Mouse (Mus musculus) kidney, postnatal 0 days (tissue): ENCODE results near the gene Dazl. TPM values are rescaled to one million over a fixed set of nuclear protein-coding genes. Genes with fewer than 3 reads are reported as not detected.

Source experiments
- ATAC-seq: fragments of 200-750 bp; cut with Nextera tagmentation; replicated peaks from 2 replicates; pipeline ENCODE4 v1.8.0; 2017; ENCODE audit warnings: low read depth, moderate number of reproducible peaks, moderate TSS enrichment, moderate library complexity; ENCODE audit not compliant: low FRiP score
- DNase-seq: peaks from one replicate; pipeline ENCODE4 v3.0.0-alpha.2; 2016; ENCODE audit warnings: low spot score
- H3K27ac ChIP-seq: fragments of 300-500 bp; sonication (generic); 2 replicates; pipeline ENCODE4 v1.5.1; 2014; ENCODE audit warnings: mild to moderate bottlenecking
- H3K27me3 ChIP-seq: fragments of 300-500 bp; sonication (generic); 2 replicates; pipeline ENCODE4 v1.6.1; 2014; ENCODE audit warnings: low read length, mixed read lengths; ENCODE audit not compliant: insufficient read depth
- H3K36me3 ChIP-seq: fragments of 300-500 bp; sonication (generic); 2 replicates; pipeline ENCODE4 v1.6.1; 2014; ENCODE audit warnings: low read length, mixed read lengths; ENCODE audit not compliant: insufficient read depth
- H3K4me1 ChIP-seq: fragments of 300-500 bp; sonication (generic); replicated peaks from 2 replicates; pipeline ENCODE4 v1.6.1; 2014; ENCODE audit warnings: antibody characterized with exemption, low read length, mixed read lengths; ENCODE audit not compliant: insufficient read depth
- H3K4me2 ChIP-seq: fragments of 300-500 bp; sonication (generic); 2 replicates; pipeline ENCODE4 v1.6.1; 2014; ENCODE audit warnings: mild to moderate bottlenecking, low read length, moderate library complexity, mixed read lengths
- H3K4me3 ChIP-seq: fragments of 300-500 bp; sonication (generic); replicated peaks from 2 replicates; pipeline ENCODE4 v1.5.1; 2014; ENCODE audit warnings: low read depth, low read length
- H3K9ac ChIP-seq: fragments of 300-500 bp; sonication (generic); 2 replicates; pipeline ENCODE4 v1.6.1; 2014; ENCODE audit warnings: low read depth, low read length
- H3K9me3 ChIP-seq: fragments of 300-500 bp; sonication (generic); replicated peaks from 2 replicates; pipeline ENCODE4 v1.6.1; 2016; ENCODE audit warnings: low read length, inconsistent platforms, mixed read lengths
- CTCF ChIP-seq: IDR thresholded peaks from 2 replicates; pipeline ENCODE4 v1.5.1; 2016; ENCODE audit warnings: antibody characterized with exemption, low read depth, mild to moderate bottlenecking, moderate library complexity
- WGBS: fragments of 180-500 bp; shearing (Covaris S2); extraction: QIAGEN DNeasy Blood & Tissue Kit; methylation state at CpG from one replicate; pipeline ENCODE4 v1.1.7; 2014; 5-methylcytosine and 5-hydroxymethylcytosine counted together
- polyA plus RNA-seq: library from polyadenylated mRNA; unstranded; fragments of >200 nt; fragmentation: Nextera tagmentation; extraction: Ambion mirVana; gene quantifications from 2 replicates; pipeline ENCODE4 v1.2.1, GENCODE M21; 2015

Dazl gene
- polyA plus RNA-seq, 1 experiment from 2014 or later: not detected

GRCm38 (mm10) chr17:50233956-50234355 lies 59.5 kb downstream of the Dazl start:
- no peak for ATAC-seq
- no peaks in the 10 kb centered on the region for H3K4me1 ChIP-seq
- no peak overlapping the region for H3K9ac ChIP-seq
- no peak for TF ChIP-seq CTCF
- 89% methylated on average over 5 of the region's 5 CpGs for WGBS
- H3K36me3 ChIP-seq: no peaks in the 10 kb centered on the region
- DNase-seq: no peak
- H3K4me2 ChIP-seq: no peak overlapping the region
- no peaks in the 10 kb centered on the region for H3K9me3 ChIP-seq
- H3K27me3 ChIP-seq: no peaks in the 10 kb centered on the region
- no peak overlapping the region for H3K4me3 ChIP-seq
- no peak overlapping the region for H3K27ac ChIP-seq

GRCm38 (mm10) chr17:50232821-50233220 lies 60.6 kb downstream of the Dazl start:
- H3K27me3 ChIP-seq: no peaks in the 10 kb centered on the region
- H3K4me3 ChIP-seq: no peak overlapping the region
- TF ChIP-seq CTCF: no peak
- H3K9me3 ChIP-seq: no peaks in the 10 kb centered on the region
- DNase-seq (no peak), ATAC-seq (no peak)
- no peak overlapping the region for H3K4me2 ChIP-seq
- no peak overlapping the region for H3K27ac ChIP-seq
- H3K36me3 ChIP-seq: no peaks in the 10 kb centered on the region
- no peak overlapping the region for H3K9ac ChIP-seq
- H3K4me1 ChIP-seq: no peaks in the 10 kb centered on the region
- 90% methylated on average over 11 of the region's 11 CpGs for WGBS

- Histone ChIP-seq H3K36me3 (no peaks in the 10 kb centered on the region), H3K9me3 (no peaks in the 10 kb centered on the region), H3K27ac (no peak overlapping the region), H3K4me3 (no peak overlapping the region), H3K4me1 (no peaks in the 10 kb centered on the region), H3K27me3 (no peaks in the 10 kb centered on the region), H3K4me2 (no peak overlapping the region), H3K9ac (no peak overlapping the region)
- DNase-seq (no peak), ATAC-seq (no peak)
- TF ChIP-seq CTCF: no peak
- WGBS: 82% methylated on average over 8 of the region's 8 CpGs
These were observed 62.2 kb downstream of the Dazl start for GRCm38 (mm10) chr17:50231206-50231605.

GRCm38 (mm10) chr17:50229534-50229933 lies 63.9 kb downstream of the Dazl start:
- no peak for DNase-seq
- no peak for ATAC-seq
- Histone ChIP-seq H3K36me3 (no peaks in the 10 kb centered on the region), H3K9me3 (no peaks in the 10 kb centered on the region), H3K4me1 (no peaks in the 10 kb centered on the region), H3K4me2 (no peak overlapping the region), H3K9ac (no peak overlapping the region), H3K27ac (no peak overlapping the region), H3K27me3 (no peaks in the 10 kb centered on the region), H3K4me3 (no peak overlapping the region)
- TF ChIP-seq CTCF: no peak
- 57% methylated on average over 4 of the region's 4 CpGs for WGBS

Other genes with a start within 250 kb of the Dazl start
- gene Rftn1, start 103.0 kb downstream of the Dazl start, polyA plus RNA-seq: 11.8 and 13.8 TPM in 2 replicates
- 2.0 and 2.7 TPM in 2 replicates for gene Plcl2, start 215.8 kb upstream of the Dazl start, polyA plus RNA-seq